Mouse (Mus musculus) ES-Bruce4 (cell line): ENCODE measurements around the gene Lrig1. TPM values are rescaled to one million over a fixed set of nuclear protein-coding genes. Genes with fewer than 3 reads are reported as not detected.

ENCODE experiments used
- H3K27ac ChIP-seq: 2 replicates; pipeline ENCODE4 v1.5.1; 2012; ENCODE audit warnings: low read length, inconsistent platforms; ENCODE audit not compliant: insufficient read depth
- H3K27me3 ChIP-seq: 2 replicates; pipeline ENCODE4 v1.6.1; 2012; ENCODE audit warnings: mild to moderate bottlenecking, low read length, inconsistent platforms; ENCODE audit not compliant: control insufficient read depth, poor library complexity, insufficient read depth, severe bottlenecking
- H3K36me3 ChIP-seq: 2 replicates; pipeline ENCODE4 v1.6.1; 2012; ENCODE audit warnings: inconsistent platforms, mild to moderate bottlenecking, low read length, moderate library complexity; ENCODE audit not compliant: control insufficient read depth, poor library complexity, insufficient read depth, severe bottlenecking
- H3K4me1 ChIP-seq: one replicate; pipeline ENCODE4 v1.8.1; 2011; ENCODE audit warnings: low read length; ENCODE audit not compliant: control insufficient read depth, insufficient read depth
- H3K4me3 ChIP-seq: 2 replicates; pipeline ENCODE4 v1.5.1; 2011; ENCODE audit warnings: low read depth, mild to moderate bottlenecking, low read length
- H3K9ac ChIP-seq: 2 replicates; pipeline ENCODE4 v1.6.1; 2012; ENCODE audit warnings: low read depth, mild to moderate bottlenecking, inconsistent platforms; ENCODE audit not compliant: poor library complexity, severe bottlenecking
- H3K9me3 ChIP-seq: replicated peaks from 2 replicates; pipeline ENCODE4 v1.6.1; 2012; ENCODE audit warnings: mild to moderate bottlenecking, low read length, inconsistent platforms; ENCODE audit not compliant: control insufficient read depth, poor library complexity, insufficient read depth, severe bottlenecking
- CTCF ChIP-seq: IDR thresholded peaks from one replicate; pipeline ENCODE4 v1.8.1; 2011; ENCODE audit warnings: low read depth, low read length
- EP300 ChIP-seq: IDR thresholded peaks from 2 replicates; pipeline ENCODE4 v1.6.1; 2011; ENCODE audit warnings: low read depth, low read length; ENCODE audit not compliant: insufficient read depth
- POLR2A ChIP-seq: IDR thresholded peaks from one replicate; pipeline ENCODE4 v1.8.1; 2011; ENCODE audit warnings: low read length; ENCODE audit not compliant: insufficient read depth
- polyA plus RNA-seq: library from polyadenylated mRNA; stranded (reverse); fragments of >200 nt; gene quantifications from 2 replicates; pipeline ENCODE4 v1.2.4, GENCODE M21; 2011; ENCODE audit warnings: low read depth; ENCODE audit not compliant: missing spikeins, insufficient read depth, insufficient read length

The Lrig1 gene
- polyA plus RNA-seq, 1 experiment: 7.3 TPM

DNA sequence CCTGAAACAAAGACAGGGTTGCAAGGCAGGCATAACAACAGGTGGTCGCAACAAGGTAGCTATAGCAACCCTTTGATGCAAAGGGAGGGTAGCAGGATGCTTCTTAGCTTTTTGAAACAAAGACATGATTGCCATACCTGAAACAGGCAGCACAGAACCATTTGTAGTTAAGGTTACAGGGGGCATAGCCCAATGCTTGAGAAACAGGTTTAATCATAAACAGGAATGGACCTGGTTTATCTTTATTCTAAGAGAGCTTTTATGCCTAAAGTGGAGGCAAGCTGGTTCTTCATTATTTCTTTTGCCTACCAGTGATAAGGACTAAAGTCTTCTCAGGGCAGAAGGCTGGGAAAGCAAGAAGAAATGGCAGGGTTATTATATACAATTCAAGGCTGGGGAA lies 50.3 kb downstream of the Lrig1 start:
- Histone ChIP-seq H3K9ac (no peak overlapping the region), H3K27me3 (no peaks in the 10 kb centered on the region), H3K4me1 (peaks cover 6% of the 10 kb centered on the region), H3K9me3 (no peaks in the 10 kb centered on the region), H3K36me3 (no peaks in the 10 kb centered on the region), H3K4me3 (no peak overlapping the region), H3K27ac (no peak overlapping the region)
- TF ChIP-seq EP300 (no peak), CTCF (no peak)

DNA sequence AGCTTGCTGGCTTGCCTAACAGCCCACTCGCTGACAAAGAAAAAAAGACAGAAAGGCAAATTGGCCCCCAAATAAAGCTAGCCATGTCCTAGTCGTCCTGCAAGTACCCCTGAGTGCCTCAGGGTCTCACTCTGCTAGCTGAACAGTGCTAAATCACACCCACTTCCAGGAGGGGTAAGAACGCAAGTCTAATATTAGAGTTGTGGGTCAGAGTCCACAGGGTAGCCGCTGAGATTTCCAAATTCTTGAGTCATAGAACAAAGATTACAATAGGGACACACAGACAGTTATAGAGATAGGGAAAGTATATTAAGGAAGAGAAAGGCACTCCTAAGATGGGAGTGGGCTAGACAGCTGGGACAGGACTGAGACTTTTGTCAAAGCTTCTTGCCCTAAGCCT lies 51.5 kb downstream of the Lrig1 start:
- Histone ChIP-seq H3K4me1 (peaks cover 6% of the 10 kb centered on the region), H3K9ac (no peak overlapping the region)

DNA sequence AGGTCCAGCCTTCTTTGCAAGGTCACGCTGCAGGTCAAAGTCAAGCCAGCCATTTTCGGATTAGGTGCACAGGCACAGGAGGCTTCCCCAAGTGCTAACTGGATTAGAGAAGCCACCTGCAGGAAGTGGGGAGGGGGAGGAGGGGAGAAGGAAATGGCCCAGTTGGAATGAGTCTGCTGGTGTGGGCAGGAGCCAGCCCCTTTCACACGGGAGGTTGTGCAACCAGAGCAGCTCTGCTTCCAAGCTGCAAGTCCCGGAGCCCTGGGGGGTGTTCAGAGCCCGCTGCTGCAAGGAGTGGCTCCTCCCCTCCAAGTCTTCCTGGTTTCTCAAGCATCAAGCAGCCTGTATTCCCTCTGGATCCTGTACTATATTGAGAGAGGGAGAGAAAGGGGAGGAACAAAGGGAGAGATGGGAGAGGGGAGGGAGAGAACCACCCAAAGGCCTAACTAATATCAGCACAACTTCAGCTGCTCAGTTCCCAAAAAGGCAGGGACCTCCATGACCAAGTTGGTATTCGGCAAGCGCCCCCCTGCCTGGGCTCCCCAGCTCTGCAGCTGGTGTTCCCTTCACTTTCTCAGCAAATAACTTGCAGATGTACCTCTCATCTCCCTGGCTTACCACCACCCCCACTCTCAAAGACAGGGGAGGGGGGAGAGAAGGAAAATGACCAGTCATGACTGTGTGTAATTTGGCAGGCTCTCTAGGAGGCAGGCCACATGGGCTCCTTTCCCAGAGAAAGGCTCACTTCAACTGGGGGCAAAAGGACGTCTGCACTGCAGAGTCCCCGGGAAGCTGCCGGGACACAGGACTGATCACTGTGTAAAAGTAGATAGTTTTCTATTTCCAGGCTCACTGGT lies 52.2 kb downstream of the Lrig1 start:
- Histone ChIP-seq H3K9me3 (no peaks in the 10 kb centered on the region), H3K27ac (0 out of 2 replicates have a peak overlapping the region, but pooled peaks have one; percentile 22), H3K4me1 (peaks cover 6% of the 10 kb centered on the region), H3K9ac (no peak overlapping the region), H3K4me3 (no peak overlapping the region), H3K36me3 (no peaks in the 10 kb centered on the region), H3K27me3 (no peaks in the 10 kb centered on the region)
- TF ChIP-seq POLR2A (no peak), EP300 (peak; percentile 89)

More for the DNA sequence above, 51.5 kb downstream of the Lrig1 start:
- H3K9me3 ChIP-seq: no peaks in the 10 kb centered on the region
- no peaks in the 10 kb centered on the region for H3K36me3 ChIP-seq
- H3K27me3 ChIP-seq: no peaks in the 10 kb centered on the region
- no peak for TF ChIP-seq CTCF
- TF ChIP-seq EP300: no peak
- TF ChIP-seq POLR2A: no peak
- H3K4me3 ChIP-seq: no peak overlapping the region
- no peak overlapping the region for H3K27ac ChIP-seq

DNA sequence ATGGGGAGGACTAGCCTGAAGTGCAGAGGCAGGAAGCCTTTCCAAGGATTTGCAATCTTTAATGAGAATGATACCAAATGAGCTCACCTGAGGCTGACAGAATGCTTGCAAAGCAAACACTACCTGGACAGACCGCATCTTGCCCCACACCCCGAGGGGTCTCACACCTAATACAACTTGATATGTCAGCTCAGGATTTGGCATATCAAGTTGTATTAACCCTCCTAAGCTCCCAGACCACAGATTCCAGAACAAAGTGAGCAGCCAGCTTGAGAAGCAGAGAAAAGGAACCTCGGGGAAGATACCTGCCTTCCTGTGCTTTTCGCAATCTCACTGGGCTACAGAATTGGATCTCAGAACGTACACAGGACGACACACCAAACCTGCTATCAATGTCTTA lies 53.1 kb downstream of the Lrig1 start:
- Histone ChIP-seq H3K9me3 (no peaks in the 10 kb centered on the region), H3K27me3 (no peaks in the 10 kb centered on the region), H3K36me3 (no peaks in the 10 kb centered on the region), H3K27ac (no peak overlapping the region; the same call in 1 of the 2 replicates), H3K4me3 (no peak overlapping the region), H3K9ac (no peak overlapping the region), H3K4me1 (peaks cover 6% of the 10 kb centered on the region)
- TF ChIP-seq POLR2A: no peak
- no peak for TF ChIP-seq CTCF
- TF ChIP-seq EP300: no peak

DNA sequence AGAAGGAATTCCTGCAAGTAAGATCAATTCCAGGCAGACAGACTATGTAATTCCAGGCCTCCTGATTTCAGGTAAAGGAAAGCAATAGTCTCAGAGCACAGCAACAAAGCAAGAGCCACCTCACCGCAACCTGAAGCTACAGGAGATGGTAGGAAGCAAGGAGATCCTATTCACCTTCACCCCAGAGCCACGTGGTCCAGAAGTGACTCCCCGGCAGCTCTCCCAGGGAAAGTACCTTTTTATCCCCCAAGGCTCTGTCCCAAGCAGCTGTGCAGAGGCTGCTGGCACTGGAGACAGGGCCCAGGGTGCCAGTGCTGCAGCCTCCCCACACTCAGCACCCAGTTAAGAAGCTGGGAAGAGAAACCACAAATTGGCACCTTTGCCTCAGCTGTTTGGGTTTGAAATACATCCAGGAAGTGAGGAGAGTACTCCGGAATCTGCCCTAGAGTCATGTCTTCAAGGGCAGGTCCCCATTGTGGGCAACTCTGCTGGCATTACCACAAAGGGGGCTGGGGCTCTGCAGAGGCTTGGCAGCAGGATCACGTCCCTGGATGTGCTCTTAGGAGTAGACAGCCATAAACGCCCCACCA lies 53.6 kb downstream of the Lrig1 start:
- Histone ChIP-seq H3K4me1 (peaks cover 6% of the 10 kb centered on the region), H3K27ac (no peak overlapping the region), H3K9ac (no peak overlapping the region)

GRCm38 (mm10) chr6:94645723-94646122 lies 54.2 kb downstream of the Lrig1 start:
- H3K36me3 ChIP-seq: no peaks in the 10 kb centered on the region
- H3K9ac ChIP-seq: no peak overlapping the region

More for the DNA sequence above, 53.6 kb downstream of the Lrig1 start:
- Histone ChIP-seq H3K4me3 (no peak overlapping the region), H3K9me3 (no peaks in the 10 kb centered on the region), H3K36me3 (no peaks in the 10 kb centered on the region), H3K27me3 (no peaks in the 10 kb centered on the region)
- TF ChIP-seq EP300 (no peak), POLR2A (no peak), CTCF (no peak)

More at GRCm38 (mm10) chr6:94645723-94646122, 54.2 kb downstream of the Lrig1 start:
- H3K27me3 ChIP-seq: no peaks in the 10 kb centered on the region
- H3K27ac ChIP-seq: no peak overlapping the region
- H3K4me3 ChIP-seq: no peak overlapping the region
- H3K4me1 ChIP-seq: peaks cover 6% of the 10 kb centered on the region
- no peaks in the 10 kb centered on the region for H3K9me3 ChIP-seq
- TF ChIP-seq CTCF (no peak), POLR2A (no peak), EP300 (no peak)
